Mouse (Mus musculus) bone marrow, adult 2 months (tissue): ENCODE measurements around the gene Gabra4.

Experiments
- CTCF ChIP-seq: fragments of 200-500 bp; IDR thresholded peaks from 2 replicates; pipeline ENCODE4 v1.5.1; 2011; ENCODE audit warnings: low read length, control low read depth; ENCODE audit not compliant: control insufficient read depth, insufficient read depth
- POLR2A ChIP-seq: fragments of 200-500 bp; IDR thresholded peaks from 2 replicates; pipeline ENCODE4 v1.6.1; 2011; ENCODE audit warnings: low read depth, mild to moderate bottlenecking, control low read depth, low read length, borderline replicate concordance; ENCODE audit not compliant: control insufficient read depth

GRCm38 (mm10) chr5:71665593-71665992, 7.5 kb upstream of the Gabra4 start:
- TF ChIP-seq CTCF (no peak), POLR2A (no peak)
